Mouse (Mus musculus) E14TG2a.4 (cell line): ENCODE measurements at regions not wholly inside any gene's neighbourhood (a gene's known extent, or its start where the extent isn't known, plus 50 kb on each side); places are given as distances from the start of the nearest gene placed in this dataset.

Experiments
- CTCF ChIP-seq: conservative IDR thresholded peaks from 2 replicates; pipeline ENCODE4 v1.5.1; 2014; ENCODE audit warnings: low read length
- NANOG ChIP-seq: IDR thresholded peaks from 2 replicates; pipeline ENCODE4 v1.6.1; 2014; ENCODE audit warnings: borderline replicate concordance, low read length, mixed read lengths
- POU5F1 ChIP-seq: IDR thresholded peaks from 2 replicates; pipeline ENCODE4 v1.6.1; 2014; ENCODE audit warnings: low read length, borderline replicate concordance

- TF ChIP-seq CTCF (no peak), POU5F1 (no peak), NANOG (no peak)
Observed at GRCm38 (mm10) chr8:101197986-101198385, 1587.5 kb downstream of the Cdh11 start.
